Mouse (Mus musculus) limb, embryonic 14.5 days (tissue): ENCODE measurements at regions not wholly inside any gene's neighbourhood (a gene's known extent, or its start where the extent isn't known, plus 50 kb on each side); places are given as distances from the start of the nearest gene placed in this dataset.

Experiments
- ATAC-seq: fragments of 200-750 bp; cut with Nextera tagmentation; 2 replicates; pipeline ENCODE4 v1.8.0; 2017; ENCODE audit warnings: low read depth, moderate number of reproducible peaks, moderate TSS enrichment; ENCODE audit not compliant: low FRiP score
- DNase-seq: peaks from one replicate; pipeline ENCODE4 v3.0.0-alpha.2; 2015; ENCODE audit warnings: low spot score
- H3K27ac ChIP-seq: fragments of 300-500 bp; sonication (generic); replicated peaks from 2 replicates; pipeline ENCODE4 v1.5.1; 2014; ENCODE audit warnings: low read depth, mild to moderate bottlenecking, low read length, moderate library complexity, mixed read lengths
- H3K27me3 ChIP-seq: fragments of 300-500 bp; sonication (generic); 2 replicates; pipeline ENCODE4 v1.6.1; 2014; ENCODE audit warnings: low read length, mixed read lengths; ENCODE audit not compliant: control insufficient read depth, insufficient read depth
- H3K36me3 ChIP-seq: fragments of 300-500 bp; sonication (generic); 2 replicates; pipeline ENCODE4 v1.6.1; 2014; ENCODE audit warnings: mild to moderate bottlenecking, low read length, moderate library complexity, mixed read lengths; ENCODE audit not compliant: control insufficient read depth, insufficient read depth
- H3K4me1 ChIP-seq: fragments of 300-500 bp; sonication (generic); 2 replicates; pipeline ENCODE4 v1.6.1; 2014; ENCODE audit warnings: antibody characterized with exemption, low read length, mixed read lengths; ENCODE audit not compliant: control insufficient read depth, insufficient read depth
- H3K4me2 ChIP-seq: fragments of 300-500 bp; sonication (generic); replicated peaks from 2 replicates; pipeline ENCODE4 v1.6.1; 2014; ENCODE audit warnings: low read depth, mild to moderate bottlenecking, low read length, moderate library complexity; ENCODE audit not compliant: severe bottlenecking
- H3K4me3 ChIP-seq: fragments of 300-500 bp; sonication (generic); replicated peaks from 2 replicates; pipeline ENCODE4 v1.5.1; 2014; ENCODE audit warnings: low read length
- H3K9ac ChIP-seq: fragments of 300-500 bp; sonication (generic); 2 replicates; pipeline ENCODE4 v1.6.1; 2014; ENCODE audit warnings: mild to moderate bottlenecking, low read depth, low read length, moderate library complexity; ENCODE audit not compliant: severe bottlenecking
- H3K9me3 ChIP-seq: fragments of 300-500 bp; sonication (generic); 2 replicates; pipeline ENCODE4 v1.6.1; 2016; ENCODE audit warnings: low read length; ENCODE audit not compliant: control insufficient read depth
- POLR2A ChIP-seq: fragments of 200-500 bp; IDR thresholded peaks from 2 replicates; pipeline ENCODE4 v1.8.0; 2012; ENCODE audit warnings: inconsistent platforms, mild to moderate bottlenecking, moderate library complexity, borderline replicate concordance; ENCODE audit not compliant: insufficient read depth, insufficient read length; ENCODE audit errors: extremely low read depth
- WGBS: fragments of 180-500 bp; shearing (Covaris S2); extraction: QIAGEN DNeasy Blood & Tissue Kit; methylation state at CpG from one replicate; pipeline ENCODE4 v1.1.7; 2014; 5-methylcytosine and 5-hydroxymethylcytosine counted together

DNA sequence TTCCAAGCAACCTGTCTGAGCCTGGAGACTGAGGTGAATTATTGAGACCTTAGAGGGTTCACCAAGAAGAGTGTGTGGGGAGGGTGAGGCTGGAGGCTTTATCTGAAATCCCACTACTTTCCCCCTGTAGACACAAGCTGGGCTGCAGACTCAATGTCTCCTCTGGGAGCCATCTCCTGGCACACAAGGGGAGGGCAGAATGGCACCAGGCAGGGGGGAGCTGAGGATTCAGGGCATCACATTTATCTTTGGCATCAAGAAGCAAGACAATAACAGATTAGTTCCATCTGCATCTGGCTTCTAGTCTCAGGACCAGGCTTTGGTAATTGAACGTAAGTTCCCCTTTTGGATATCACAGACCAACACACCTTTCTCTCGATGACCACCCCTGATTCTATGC lies 643.4 kb downstream of the Tmem114 start:
- whole genome bisulfite sequencing, result 83% methylated on average over 2 of the region's 2 CpGs
- no peak for DNase-seq

DNA sequence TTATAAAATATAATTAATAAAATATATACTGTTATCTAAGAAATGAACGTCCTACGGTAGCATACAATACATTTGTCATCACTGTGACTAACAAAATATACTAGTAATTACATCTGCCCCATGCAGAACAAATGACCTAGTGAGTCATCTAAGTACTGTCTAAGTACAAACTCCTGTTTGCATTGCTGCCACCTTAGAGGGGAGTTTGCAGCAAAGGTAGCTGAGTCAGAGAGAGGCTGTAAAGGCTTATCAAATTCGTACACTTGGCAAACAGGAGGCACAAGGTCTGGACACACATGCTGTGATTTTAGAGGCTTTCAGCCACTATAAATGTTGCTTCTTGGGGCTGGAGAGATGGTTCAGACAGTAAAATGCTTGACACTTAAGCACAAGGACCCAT lies 649.3 kb downstream of the Tmem114 start:
- no peak overlapping the region for H3K27ac ChIP-seq
- 78% methylated on average over 3 of the region's 3 CpGs for WGBS
- no peak for TF ChIP-seq POLR2A

More for the DNA sequence above, 643.4 kb downstream of the Tmem114 start:
- Histone ChIP-seq H3K36me3 (no peaks in the 10 kb centered on the region), H3K9ac (no peak overlapping the region), H3K4me3 (no peak overlapping the region), H3K27ac (no peak overlapping the region), H3K4me1 (no peaks in the 10 kb centered on the region), H3K27me3 (no peaks in the 10 kb centered on the region), H3K9me3 (no peaks in the 10 kb centered on the region), H3K4me2 (no peak overlapping the region)
- ATAC-seq, result no peak
- no peak for TF ChIP-seq POLR2A

DNA sequence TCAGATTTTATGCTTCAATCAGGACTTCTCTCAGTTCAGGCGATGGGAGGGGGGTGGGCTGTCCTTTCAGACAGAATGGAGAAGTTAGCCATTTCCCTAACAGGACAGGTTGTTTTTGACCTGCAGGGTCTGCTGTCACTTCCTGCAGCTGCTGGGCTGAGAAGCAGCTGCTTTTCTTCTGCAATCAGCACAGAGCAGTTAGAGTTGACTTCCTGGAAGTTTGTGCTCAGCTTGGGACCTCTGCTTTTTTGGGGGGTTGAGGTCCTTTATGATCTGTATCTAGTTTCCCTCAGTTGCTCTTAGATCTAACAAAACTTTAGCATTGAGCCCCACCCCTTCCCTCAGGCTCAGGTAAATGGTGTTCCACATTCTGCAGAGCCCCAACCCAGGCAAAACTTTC lies 656.5 kb downstream of the Tmem114 start:
- DNase-seq (no peak), ATAC-seq (no peak)
- Histone ChIP-seq H3K4me3 (no peak overlapping the region), H3K9ac (no peak overlapping the region), H3K27me3 (no peaks in the 10 kb centered on the region), H3K4me1 (no peaks in the 10 kb centered on the region), H3K4me2 (no peak overlapping the region), H3K9me3 (no peaks in the 10 kb centered on the region; the same call in 1 of the 2 replicates), H3K27ac (no peak overlapping the region), H3K36me3 (no peaks in the 10 kb centered on the region)
- 53% methylated on average over 1 of the region's 1 CpGs for WGBS
- TF ChIP-seq POLR2A, result no peak

More for the DNA sequence above, 649.3 kb downstream of the Tmem114 start:
- Histone ChIP-seq H3K4me1 (no peaks in the 10 kb centered on the region), H3K9me3 (no peaks in the 10 kb centered on the region; the same call in 1 of the 2 replicates), H3K36me3 (no peaks in the 10 kb centered on the region), H3K4me3 (no peak overlapping the region), H3K9ac (no peak overlapping the region), H3K27me3 (no peaks in the 10 kb centered on the region), H3K4me2 (no peak overlapping the region)
- no peak for ATAC-seq
- DNase-seq, result no peak

DNA sequence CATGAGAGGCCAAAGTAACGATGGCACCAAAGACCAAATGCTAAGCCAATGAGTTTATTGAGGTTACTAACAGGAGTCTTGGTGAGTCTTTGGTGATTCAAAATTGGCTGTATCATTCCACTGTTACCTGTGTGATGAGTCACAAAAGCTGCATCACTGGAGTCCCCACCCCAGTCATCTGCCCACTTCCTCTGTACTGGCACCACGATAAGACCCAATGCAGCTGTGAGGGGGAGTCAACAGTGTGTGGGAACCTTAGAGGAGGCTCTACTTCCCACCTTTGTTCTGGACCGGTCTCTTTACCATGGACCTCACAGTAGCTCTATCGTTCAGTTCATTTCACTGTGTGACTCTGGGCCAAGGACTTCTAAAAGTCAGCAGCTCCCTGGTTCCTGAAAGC lies 657.2 kb downstream of the Tmem114 start:
- Histone ChIP-seq H3K4me2 (no peak overlapping the region), H3K27ac (no peak overlapping the region), H3K36me3 (no peaks in the 10 kb centered on the region), H3K27me3 (no peaks in the 10 kb centered on the region), H3K4me1 (no peaks in the 10 kb centered on the region), H3K9me3 (no peaks in the 10 kb centered on the region; the same call in 1 of the 2 replicates), H3K9ac (no peak overlapping the region), H3K4me3 (no peak overlapping the region)
- WGBS, result 83% methylated on average over 4 of the region's 4 CpGs
- ATAC-seq (no peak), DNase-seq (no peak)
- no peak for TF ChIP-seq POLR2A

DNA sequence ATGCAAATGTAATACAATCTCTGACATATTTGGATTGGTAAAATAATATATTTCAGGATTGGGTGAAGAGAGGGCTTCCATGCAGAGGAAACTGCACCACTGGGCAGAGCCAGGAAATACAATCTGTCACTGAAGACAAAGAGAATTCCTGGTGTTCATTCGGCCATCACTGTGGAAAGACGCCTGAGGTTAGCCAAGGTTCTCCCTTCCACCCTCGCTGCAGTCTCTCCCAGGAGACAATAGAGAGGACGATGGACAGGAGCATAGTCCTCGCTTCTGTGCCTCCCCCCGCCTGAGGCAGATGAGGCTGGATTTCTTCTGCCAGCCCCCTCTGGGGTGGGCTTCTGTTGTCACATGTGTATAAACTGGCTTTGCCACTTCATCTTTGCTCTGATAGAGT lies 660.6 kb downstream of the Tmem114 start:
- H3K4me2 ChIP-seq, result no peak overlapping the region
- no peak overlapping the region for H3K4me3 ChIP-seq
- DNase-seq (no peak), ATAC-seq (no peak)
- H3K9ac ChIP-seq, result no peak overlapping the region
- H3K27me3 ChIP-seq, result no peaks in the 10 kb centered on the region
- WGBS, result 67% methylated on average over 6 of the region's 6 CpGs
- TF ChIP-seq POLR2A, result no peak
- H3K4me1 ChIP-seq, result no peaks in the 10 kb centered on the region
- no peak overlapping the region for H3K27ac ChIP-seq
- H3K36me3 ChIP-seq, result no peaks in the 10 kb centered on the region
- no peaks in the 10 kb centered on the region for H3K9me3 ChIP-seq

DNA sequence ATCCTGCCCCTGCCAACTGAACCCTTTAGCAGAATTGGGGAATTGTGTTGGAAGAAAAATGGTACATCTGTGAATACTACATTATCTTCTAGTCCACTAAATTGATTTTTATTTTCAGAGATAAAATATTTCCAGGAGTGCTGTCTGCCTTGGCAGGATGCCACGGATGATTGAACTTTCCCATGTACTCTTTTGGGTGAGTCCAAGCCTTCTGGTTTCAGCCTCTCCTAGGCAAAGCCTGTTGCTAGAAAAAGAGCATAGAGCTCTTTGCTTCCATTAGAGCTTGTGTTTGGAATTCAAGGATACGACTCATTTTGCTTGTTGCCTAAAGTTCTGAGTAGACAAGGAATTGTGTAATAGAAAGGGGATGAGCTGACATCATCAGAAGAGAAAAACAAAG lies 696.8 kb downstream of the Tmem114 start:
- 74% methylated on average over 2 of the region's 2 CpGs for WGBS
- Histone ChIP-seq H3K27ac (no peak overlapping the region), H3K36me3 (no peaks in the 10 kb centered on the region), H3K9me3 (peaks cover 3% of the 10 kb centered on the region; the same call in 1 of the 2 replicates), H3K4me2 (no peak overlapping the region), H3K9ac (no peak overlapping the region), H3K4me1 (no peaks in the 10 kb centered on the region), H3K27me3 (no peaks in the 10 kb centered on the region), H3K4me3 (no peak overlapping the region)
- DNase-seq (peak; percentile 17), ATAC-seq (no peak)
- no peak for TF ChIP-seq POLR2A
